In the genomic region with DNA sequence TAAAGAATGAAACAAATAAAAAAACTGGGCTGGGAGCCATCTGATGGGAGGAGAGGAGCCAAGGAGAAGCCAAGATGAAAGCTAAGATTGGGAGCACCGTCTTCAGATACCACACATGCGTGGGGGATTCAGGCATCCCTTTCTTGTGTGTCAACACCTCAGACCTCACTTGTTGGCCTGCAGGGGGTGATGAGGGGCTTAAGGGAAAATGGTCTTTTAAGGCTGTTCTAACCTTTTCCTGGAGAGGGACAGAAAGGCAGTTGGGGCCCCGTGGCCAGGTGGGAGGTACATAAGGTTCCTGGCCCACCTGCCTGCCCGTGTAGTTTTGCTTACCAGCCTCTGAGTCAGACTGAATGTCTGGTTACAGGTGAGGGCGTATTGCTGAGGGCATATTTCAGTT, we compare ENCODE assay signal across 11 mouse cellular contexts. TPM values are rescaled to one million over a fixed set of nuclear protein-coding genes. Genes with fewer than 3 reads are reported as not detected.
DNase-seq lines count a peak whose midpoint lies in the region; ATAC-seq and TF ChIP-seq lines count a peak whose summit lies in the region.
"Had no signal": no experiment of that assay in that cellular context is flagged by ENCODE, and none has a peak within 500 bp of the region (broad histone marks: within the 10 kb centered on the region; RNA-seq: fewer than 3 reads in every experiment).

No protein-coding gene starts in this region.

- no peak for DNase-seq in kidney, postnatal 14 days
- peak; percentile 43 for DNase-seq in testis, postnatal 10 days (ENCODE audit: low spot score)
- no peak for DNase-seq in testis, postnatal 14 days (ENCODE audit: low spot score)
- DNase-seq in hindbrain, postnatal 0 days (ENCODE audit: low spot score), result no peak
- no peak for DNase-seq in right cerebral cortex, postnatal 14 days
- DNase-seq: adrenal gland, adult 8-10 months; cerebellum, adult 18-20 months had no signal

- peak overlapping the region; percentile 58 for H3K27ac ChIP-seq in kidney, embryonic 15.5 days
- no peak overlapping the region for H3K27ac ChIP-seq in hindbrain, postnatal 0 days
- no peak overlapping the region for H3K27ac ChIP-seq in stomach, embryonic 15.5 days
- H3K27ac ChIP-seq: embryonic facial prominence, embryonic 15.5 days had no signal

- H3K4me1 ChIP-seq in kidney, embryonic 15.5 days, result peaks cover 78% of the 10 kb centered on the region
- peaks cover 45% of the 10 kb centered on the region; the same call in 1 of the 2 replicates for H3K4me1 ChIP-seq in hindbrain, postnatal 0 days (ENCODE audit: insufficient read depth, low read length)
- H3K4me1 ChIP-seq in stomach, embryonic 15.5 days, result peaks cover 23% of the 10 kb centered on the region; the same call in 1 of the 2 replicates

- ATAC-seq in kidney, embryonic 15.5 days (replicated peaks; ENCODE audit: low FRiP score), result no peak
- ATAC-seq in hindbrain, postnatal 0 days, result no peak
- ATAC-seq in stomach, embryonic 15.5 days (ENCODE audit: insufficient read depth, low FRiP score, low read depth), result no peak

- WGBS in kidney, embryonic 15.5 days, result 55% methylated on average over 5 of the region's 5 CpGs
- 76% methylated on average over 5 of the region's 5 CpGs for WGBS in hindbrain, postnatal 0 days
- 61% methylated on average over 5 of the region's 5 CpGs for WGBS in stomach, embryonic 15.5 days

- no peaks in the 10 kb centered on the region for H3K9me3 ChIP-seq in kidney, embryonic 15.5 days (replicated peaks)
- no peaks in the 10 kb centered on the region for H3K9me3 ChIP-seq in hindbrain, postnatal 0 days (ENCODE audit: low read length)
- H3K9me3 ChIP-seq in stomach, embryonic 15.5 days, result no peaks in the 10 kb centered on the region
- H3K9me3 ChIP-seq: embryonic facial prominence, embryonic 15.5 days had no signal

- 0 out of 2 replicates have a peak, but pooled peaks have one; percentile 13 for TF ChIP-seq CTCF in hindbrain, postnatal 0 days (IDR thresholded peaks at IDR 0.05; ENCODE audit: low read depth)

- no peaks in the 10 kb centered on the region for H3K27me3 ChIP-seq in kidney, embryonic 15.5 days
- no peaks in the 10 kb centered on the region for H3K27me3 ChIP-seq in hindbrain, postnatal 0 days (ENCODE audit: insufficient read depth, low read length)
- H3K27me3 ChIP-seq in stomach, embryonic 15.5 days (replicated peaks), result no peaks in the 10 kb centered on the region
- H3K27me3 ChIP-seq: embryonic facial prominence, embryonic 15.5 days had no signal

- peaks cover 39% of the 10 kb centered on the region for H3K36me3 ChIP-seq in kidney, embryonic 15.5 days
- H3K36me3 ChIP-seq in hindbrain, postnatal 0 days (ENCODE audit: insufficient read depth, low read length), result peaks cover 7% of the 10 kb centered on the region; the same call in 1 of the 2 replicates
- H3K36me3 ChIP-seq in stomach, embryonic 15.5 days, result peaks cover 13% of the 10 kb centered on the region

- H3K9ac ChIP-seq in kidney, embryonic 15.5 days, result no peak overlapping the region
- H3K9ac ChIP-seq in hindbrain, postnatal 0 days (replicated peaks; ENCODE audit: low read length), result no peak overlapping the region
- no peak overlapping the region for H3K9ac ChIP-seq in stomach, embryonic 15.5 days
- H3K9ac ChIP-seq: embryonic facial prominence, embryonic 15.5 days had no signal

- H3K4me2 ChIP-seq in kidney, embryonic 15.5 days, result peak overlapping the region; percentile 95
- H3K4me2 ChIP-seq in hindbrain, postnatal 0 days (ENCODE audit: low read depth, low read length), result 0 out of 2 replicates have a peak overlapping the region, but pooled peaks have one; percentile 5
- H3K4me2 ChIP-seq in stomach, embryonic 15.5 days, result peak overlapping the region; percentile 46

- H3K4me3 ChIP-seq in kidney, embryonic 15.5 days (replicated peaks), result peak overlapping the region; percentile 72
- no peak overlapping the region for H3K4me3 ChIP-seq in hindbrain, postnatal 0 days (ENCODE audit: low read length)
- no peak overlapping the region; the same call in 1 of the 2 replicates for H3K4me3 ChIP-seq in stomach, embryonic 15.5 days (replicated peaks)
- H3K4me3 ChIP-seq: embryonic facial prominence, embryonic 15.5 days had no signal

RNA-seq across cellular contexts. Expression of gene Lbh, which starts 4.1 kb away (rescaled TPM):
- polyA plus RNA-seq in kidney, embryonic 15.5 days (2015; fragmentation: Nextera tagmentation; extraction: Ambion mirVana), result 7.1 and 8.9 TPM in 2 replicates
- 79.4 and 103 TPM in 2 replicates for total RNA-seq in hindbrain, postnatal 0 days (2014; rRNA removed)
- 4.3 and 4.6 TPM in 2 replicates for polyA plus RNA-seq in hindbrain, postnatal 0 days (2015; fragmentation: Nextera tagmentation; extraction: Ambion mirVana)
- polyA plus RNA-seq in stomach, embryonic 15.5 days (2015; fragmentation: Nextera tagmentation; extraction: Ambion mirVana), result 5.3 and 6.0 TPM in 2 replicates
- total RNA-seq: MEL had no signal

Comparison
In these comparisons a context has a peak if more than half of its experiments do, and no peak if none do; other contexts are left out.
1. H3K4me2 ChIP-seq: peak in every context shown above with its lines; median percentile 95 in kidney, embryonic 15.5 days; 46 in stomach, embryonic 15.5 days; 5 in hindbrain, postnatal 0 days.